Mouse (Mus musculus) cerebellum, adult 2 months (tissue): Measurements from ENCODE around the gene Nol10.

Experiments
- CTCF ChIP-seq: fragments of 200-500 bp; IDR thresholded peaks from 2 replicates; pipeline ENCODE4 v1.5.1; 2011; ENCODE audit warnings: low read depth, mild to moderate bottlenecking, control low read depth, low read length, moderate library complexity, borderline replicate concordance; ENCODE audit not compliant: insufficient read depth
- POLR2A ChIP-seq: fragments of 200-500 bp; IDR thresholded peaks from 2 replicates; pipeline ENCODE4 v1.6.1; 2011; ENCODE audit warnings: low read length, control low read depth, borderline replicate concordance; ENCODE audit not compliant: insufficient read depth

GRCm38 (mm10) chr12:17380991-17381390, 32.7 kb downstream of the Nol10 start:
- no peak for TF ChIP-seq CTCF
- TF ChIP-seq POLR2A: no peak
